Mouse (Mus musculus) lung, postnatal 25 days (tissue): ENCODE results near the gene Eif2d.

Source experiments
- DNase-seq: peaks from one replicate; pipeline ENCODE4 v3.0.0; 2022; ENCODE audit warnings: low spot score

Eif2d gene

DNA sequence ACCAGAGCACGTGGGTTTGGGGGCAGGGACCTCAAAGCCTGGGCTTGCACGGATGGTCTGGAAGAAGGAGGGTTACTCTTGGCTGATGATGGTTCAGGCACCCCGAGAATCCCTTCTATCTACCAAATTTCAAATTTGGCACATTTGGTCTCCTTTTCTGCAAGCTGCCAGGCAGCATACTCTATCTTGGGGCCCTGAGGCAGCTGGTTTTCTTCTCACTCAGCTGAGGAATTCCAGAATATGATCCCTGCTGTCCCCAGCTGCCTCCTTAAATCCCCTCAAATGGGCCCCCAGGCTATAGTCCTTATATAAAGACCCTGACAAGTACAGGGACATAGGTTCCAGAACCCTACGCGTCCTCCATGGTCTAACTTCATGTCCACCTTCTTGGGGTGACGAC lies 60.4 kb downstream of the Eif2d start:
- DNase-seq = no peak

- no peak for DNase-seq
Observed at GRCm38 (mm10) chr1:131218933-131219332, 66.0 kb downstream of the Eif2d start.

DNA sequence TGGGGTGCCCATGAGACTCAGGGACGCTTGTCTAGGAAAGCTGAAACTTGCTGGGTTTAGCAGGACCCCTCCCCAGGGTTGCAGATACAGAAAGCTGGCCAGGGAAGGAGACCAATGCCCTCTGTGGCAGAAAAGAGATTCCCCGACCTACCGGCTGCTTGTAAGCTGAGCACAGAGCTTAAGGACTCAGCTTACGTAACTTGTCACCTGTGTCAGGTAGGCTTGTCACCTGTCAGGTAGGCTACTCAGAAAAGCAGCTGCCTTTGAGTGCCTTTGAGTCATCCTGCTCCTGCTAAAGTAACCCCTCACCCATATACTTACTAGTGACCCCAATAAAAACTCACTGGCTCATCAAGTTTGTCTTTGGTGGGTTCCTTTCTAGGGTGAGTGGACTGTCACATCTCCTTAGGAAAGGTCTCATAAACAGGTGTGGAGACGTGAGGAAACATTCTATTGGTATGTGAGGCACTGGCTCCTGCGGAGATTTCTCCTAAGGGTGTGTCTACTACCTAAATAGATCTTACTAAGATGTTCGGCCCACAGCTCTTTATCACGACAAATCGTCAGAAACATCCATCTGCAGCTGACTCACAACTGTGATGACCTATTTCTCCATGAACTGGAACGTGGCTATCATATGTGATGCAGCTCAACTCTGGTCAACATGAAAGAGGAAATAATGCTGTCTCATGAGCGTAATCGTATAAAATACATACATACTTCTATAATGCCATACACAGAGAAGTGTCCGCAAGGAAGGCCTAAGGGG lies 69.0 kb downstream of the Eif2d start:
- no peak for DNase-seq

GRCm38 (mm10) chr1:131223345-131223744 lies 70.4 kb downstream of the Eif2d start:
- DNase-seq = no peak

DNA sequence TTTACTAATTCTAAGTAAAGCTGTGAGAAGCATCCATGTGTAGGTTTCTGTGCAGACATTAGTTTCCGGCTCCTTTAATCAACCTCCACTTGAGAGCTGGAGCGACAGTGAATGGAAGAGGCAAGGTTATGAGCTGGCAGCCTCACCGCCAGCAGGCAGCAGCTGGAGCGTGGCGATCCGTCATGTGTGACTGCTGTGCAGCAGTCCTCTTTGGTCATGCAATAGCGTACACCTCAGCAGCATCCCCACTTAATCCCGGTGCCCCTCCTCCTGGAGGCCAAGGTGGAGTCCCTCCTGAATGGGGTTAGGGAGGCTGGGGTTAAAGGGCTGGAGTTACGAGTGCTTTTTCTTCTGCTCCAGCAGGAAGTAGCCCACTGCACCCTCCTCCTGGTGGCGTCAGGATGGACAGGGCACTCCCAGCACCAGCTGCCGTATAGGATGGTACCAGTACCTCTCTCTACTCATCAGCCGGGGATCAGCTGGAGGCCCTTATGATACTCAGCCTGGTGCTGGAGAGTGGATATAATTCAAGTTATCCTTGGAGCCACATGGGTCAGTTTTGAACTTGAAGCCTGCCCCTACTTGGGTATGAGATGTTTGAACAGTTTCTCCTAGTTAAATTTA lies 72.0 kb downstream of the Eif2d start:
- DNase-seq = no peak

GRCm38 (mm10) chr1:131228225-131228624 lies 75.2 kb downstream of the Eif2d start:
- no peak for DNase-seq

DNA sequence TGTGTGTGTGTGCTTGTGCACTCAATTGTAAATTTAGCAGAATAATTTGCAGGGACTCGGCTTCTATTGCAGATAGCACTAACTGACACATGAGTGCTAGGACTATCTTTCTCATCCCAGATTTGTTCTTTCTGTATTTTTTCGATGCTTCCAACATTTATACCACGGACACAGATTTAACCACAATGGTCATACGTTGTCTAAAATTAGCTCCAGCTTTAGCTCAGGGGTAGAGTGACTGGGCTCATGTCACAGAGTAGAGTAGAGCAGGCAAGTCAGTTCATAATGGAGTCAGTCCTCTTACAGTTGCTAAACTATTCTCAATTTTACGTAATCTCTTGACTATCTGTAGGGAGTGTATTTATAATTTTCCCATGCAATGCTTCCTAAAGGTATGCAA lies 75.7 kb downstream of the Eif2d start:
- no peak for DNase-seq

GRCm38 (mm10) chr1:131233527-131233926 lies 80.5 kb downstream of the Eif2d start:
- DNase-seq = no peak

GRCm38 (mm10) chr1:131236077-131236476 lies 83.1 kb downstream of the Eif2d start:
- no peak for DNase-seq
